Mouse (Mus musculus) lung, embryonic 15.5 days (tissue): ENCODE data around the gene Bub1. TPM values are rescaled to one million over a fixed set of nuclear protein-coding genes. Genes with fewer than 3 reads are reported as not detected.
A peak's percentile ranks its signal among the peaks of the same experiment; 100 is the strongest.

Experiments used
- ATAC-seq: fragments of 200-750 bp; cut with Nextera tagmentation; 2 replicates; pipeline ENCODE4 v1.8.0; 2017; ENCODE audit warnings: moderate number of reproducible peaks, borderline replicate concordance; ENCODE audit not compliant: low FRiP score, low TSS enrichment; ENCODE audit errors: extremely low read depth
- H3K27ac ChIP-seq: fragments of 300-500 bp; sonication (generic); 2 replicates; pipeline ENCODE4 v1.5.1; 2015; ENCODE audit warnings: moderate library complexity, mild to moderate bottlenecking, inconsistent platforms
- H3K27me3 ChIP-seq: fragments of 300-500 bp; sonication (generic); 2 replicates; pipeline ENCODE4 v1.6.1; 2015; ENCODE audit warnings: inconsistent platforms
- H3K36me3 ChIP-seq: fragments of 300-500 bp; sonication (generic); 2 replicates; pipeline ENCODE4 v1.6.1; 2015; ENCODE audit warnings: inconsistent platforms
- H3K4me1 ChIP-seq: fragments of 300-500 bp; sonication (generic); 2 replicates; pipeline ENCODE4 v1.6.1; 2015; ENCODE audit warnings: inconsistent platforms
- H3K4me2 ChIP-seq: fragments of 300-500 bp; sonication (generic); 2 replicates; pipeline ENCODE4 v1.6.1; 2015; ENCODE audit warnings: inconsistent platforms, mild to moderate bottlenecking, moderate library complexity
- H3K4me3 ChIP-seq: fragments of 300-500 bp; sonication (generic); 2 replicates; pipeline ENCODE4 v1.5.1; 2015; ENCODE audit warnings: mild to moderate bottlenecking, inconsistent platforms
- H3K9ac ChIP-seq: fragments of 300-500 bp; sonication (generic); 2 replicates; pipeline ENCODE4 v1.6.1; 2015; ENCODE audit warnings: inconsistent platforms
- H3K9me3 ChIP-seq: fragments of 300-500 bp; sonication (generic); 2 replicates; pipeline ENCODE4 v1.6.1; 2016; ENCODE audit warnings: inconsistent platforms
- WGBS: fragments of 180-500 bp; shearing (Covaris S2); methylation state at CpG from one replicate; pipeline ENCODE4 v1.1.7; 2015; 5-methylcytosine and 5-hydroxymethylcytosine counted together
- polyA plus RNA-seq: library from polyadenylated mRNA; unstranded; fragments of >200 nt; fragmentation: Nextera tagmentation; extraction: Ambion mirVana; gene quantifications from 2 replicates; pipeline ENCODE4 v1.2.1, GENCODE M21; 2015

The Bub1 gene
- 67.3 and 68.0 TPM in 2 replicates for polyA plus RNA-seq

DNA sequence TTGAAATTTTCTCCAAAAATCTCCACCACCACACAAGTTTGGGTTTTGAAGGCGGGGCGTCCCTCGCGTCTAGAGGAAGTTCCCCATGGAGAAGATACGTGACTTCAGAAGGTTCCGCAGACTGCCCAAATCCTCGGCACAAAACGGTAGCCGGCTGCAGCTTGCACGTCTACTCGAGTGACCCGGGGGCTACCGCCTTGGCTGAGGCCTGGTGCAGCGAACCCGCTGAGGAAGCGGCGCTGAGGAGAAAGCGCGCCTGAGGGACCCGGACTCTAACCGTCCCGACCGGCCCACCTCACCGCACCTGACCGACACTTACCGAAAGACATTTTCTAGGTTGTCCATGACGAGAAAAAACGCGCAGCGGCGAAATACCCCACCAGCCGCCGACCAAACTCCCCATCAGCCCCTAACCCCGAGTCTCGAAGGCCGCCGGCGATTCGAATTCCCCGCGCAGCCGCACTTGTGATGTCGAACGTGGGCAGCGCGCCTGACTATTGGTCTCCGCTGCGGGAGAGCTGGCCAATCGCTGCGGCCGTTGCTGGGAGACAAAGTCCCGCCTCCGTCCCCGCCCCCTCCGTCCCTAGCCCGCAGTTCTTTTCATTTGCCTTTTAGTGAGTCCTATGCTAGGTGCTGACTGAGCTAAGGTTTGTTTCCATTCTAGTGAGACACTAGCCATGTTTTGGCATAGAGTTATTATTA lies at the start of gene Bub1:
Gene Bub1 (minus strand): TSS at position 465 of the 702 bp plus-strand sequence.
- Histone ChIP-seq H3K4me3 (peak within 1 kb of the TSS; percentile 65), H3K36me3 (peaks cover 7% of the 10 kb centered on the region), H3K27ac (0 out of 2 replicates have a peak within 1 kb of the TSS, but pooled peaks have one; percentile 17), H3K9ac (peak within 1 kb of the TSS; percentile 63), H3K9me3 (no peaks in the 10 kb centered on the region), H3K4me1 (peaks cover 14% of the 10 kb centered on the region), H3K27me3 (no peaks in the 10 kb centered on the region; the same call in none of the 2 replicates), H3K4me2 (peak within 1 kb of the TSS; percentile 76)
- WGBS, result under 1% methylated on average over 56 of the region's 56 CpGs
- ATAC-seq, result peak; percentile 96

DNA sequence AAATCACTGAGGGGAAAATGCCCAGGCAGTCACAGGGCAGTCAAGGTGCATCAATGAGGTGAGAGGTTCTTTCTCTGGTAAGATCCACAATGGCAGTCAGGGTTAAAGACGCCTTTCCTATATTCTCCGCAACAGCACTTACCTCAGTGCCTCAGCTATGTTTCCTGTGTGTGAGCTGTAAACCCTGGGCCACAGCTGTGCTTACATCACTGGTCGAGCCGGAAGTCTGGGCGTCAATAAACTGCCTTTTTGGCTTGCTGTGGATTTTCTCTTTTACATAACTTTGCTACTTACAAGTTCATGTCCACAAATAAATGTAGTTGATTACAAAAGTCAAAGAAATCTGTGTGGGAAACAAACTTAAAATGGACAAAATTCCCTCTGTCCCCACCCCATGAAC lies 49.4 kb upstream of the Bub1 start:
- H3K27me3 ChIP-seq, result no peaks in the 10 kb centered on the region

DNA sequence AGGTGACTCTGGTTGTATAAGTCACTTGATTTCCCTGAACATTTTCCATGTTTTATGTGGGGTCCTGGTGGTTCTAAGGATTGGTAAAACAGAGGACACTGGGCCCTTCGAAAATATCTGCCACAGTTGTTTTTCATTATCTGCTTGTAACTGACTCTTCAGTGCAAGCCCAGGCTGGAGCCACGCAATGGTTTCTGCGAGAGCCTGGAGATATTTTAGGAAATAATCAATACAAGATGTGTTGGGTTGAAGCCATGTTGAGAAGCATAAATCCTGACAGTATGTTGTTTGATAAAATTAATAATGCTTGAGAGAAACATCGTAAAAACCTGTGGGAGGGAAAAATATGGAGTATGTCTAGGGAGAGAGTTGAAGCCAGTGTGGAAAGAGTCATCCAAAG lies 32.7 kb upstream of the Bub1 start:
- 72% methylated on average over 4 of the region's 4 CpGs for WGBS
- Histone ChIP-seq H3K27me3 (no peaks in the 10 kb centered on the region), H3K36me3 (no peaks in the 10 kb centered on the region), H3K9me3 (no peaks in the 10 kb centered on the region), H3K9ac (no peak overlapping the region), H3K4me3 (no peak overlapping the region), H3K27ac (no peak overlapping the region), H3K4me2 (no peak overlapping the region), H3K4me1 (no peaks in the 10 kb centered on the region)
- ATAC-seq, result no peak

More for the DNA sequence above, 49.4 kb upstream of the Bub1 start:
- ATAC-seq, result no peak
- Histone ChIP-seq H3K36me3 (no peaks in the 10 kb centered on the region), H3K9ac (no peak overlapping the region), H3K4me1 (no peaks in the 10 kb centered on the region), H3K4me3 (no peak overlapping the region), H3K9me3 (no peaks in the 10 kb centered on the region), H3K27ac (no peak overlapping the region), H3K4me2 (no peak overlapping the region)
- 62% methylated on average over 5 of the region's 5 CpGs for WGBS

- ATAC-seq, result peak; percentile 98
- Histone ChIP-seq H3K27ac (peak overlapping the region; percentile 88), H3K9ac (no peak overlapping the region), H3K9me3 (no peaks in the 10 kb centered on the region), H3K36me3 (no peaks in the 10 kb centered on the region), H3K27me3 (no peaks in the 10 kb centered on the region), H3K4me2 (no peak overlapping the region), H3K4me3 (no peak overlapping the region), H3K4me1 (peaks cover 9% of the 10 kb centered on the region)
- WGBS, result 26% methylated on average over 3 of the region's 4 CpGs
Measured at GRCm38 (mm10) chr2:127854332-127854991, 22.8 kb upstream of the Bub1 start.

GRCm38 (mm10) chr2:127850371-127850770 lies 18.7 kb upstream of the Bub1 start:
- H3K4me3 ChIP-seq, result no peak overlapping the region
- H3K27me3 ChIP-seq, result peaks cover 4% of the 10 kb centered on the region; the same call in 1 of the 2 replicates
- peaks cover 13% of the 10 kb centered on the region for H3K4me1 ChIP-seq
- H3K4me2 ChIP-seq, result no peak overlapping the region
- no peak for ATAC-seq
- H3K36me3 ChIP-seq, result no peaks in the 10 kb centered on the region
- no peak overlapping the region for H3K9ac ChIP-seq
- H3K27ac ChIP-seq, result no peak overlapping the region
- H3K9me3 ChIP-seq, result no peaks in the 10 kb centered on the region
- WGBS, result 51% methylated on average over 2 of the region's 2 CpGs

DNA sequence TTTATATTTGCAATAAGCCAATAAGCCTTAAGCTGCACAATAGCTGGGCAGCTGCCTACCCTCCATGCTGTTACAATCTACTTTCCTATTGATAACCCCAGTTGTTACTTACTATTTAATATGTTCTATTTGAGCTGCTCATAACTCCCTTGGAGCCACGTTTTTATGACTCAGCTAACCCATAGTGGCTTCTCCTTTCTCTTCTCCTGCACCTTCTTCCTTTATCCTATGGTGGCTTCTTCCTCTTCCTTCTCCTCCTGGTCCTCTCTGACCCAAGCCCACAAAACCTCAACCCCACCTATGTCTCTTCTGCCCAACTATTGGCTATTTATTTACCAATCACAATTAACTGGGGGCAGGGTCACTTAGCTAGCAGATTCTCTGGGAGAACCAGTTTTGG lies 14.9 kb upstream of the Bub1 start:
- Histone ChIP-seq H3K9me3 (no peaks in the 10 kb centered on the region), H3K4me2 (no peak overlapping the region), H3K27me3 (peaks cover 8% of the 10 kb centered on the region; the same call in 1 of the 2 replicates), H3K36me3 (no peaks in the 10 kb centered on the region), H3K27ac (no peak overlapping the region), H3K4me3 (no peak overlapping the region), H3K9ac (no peak overlapping the region), H3K4me1 (peaks cover 9% of the 10 kb centered on the region; the same call in 1 of the 2 replicates)
- 10% methylated on average over 1 of the region's 1 CpGs for WGBS
- no peak for ATAC-seq

DNA sequence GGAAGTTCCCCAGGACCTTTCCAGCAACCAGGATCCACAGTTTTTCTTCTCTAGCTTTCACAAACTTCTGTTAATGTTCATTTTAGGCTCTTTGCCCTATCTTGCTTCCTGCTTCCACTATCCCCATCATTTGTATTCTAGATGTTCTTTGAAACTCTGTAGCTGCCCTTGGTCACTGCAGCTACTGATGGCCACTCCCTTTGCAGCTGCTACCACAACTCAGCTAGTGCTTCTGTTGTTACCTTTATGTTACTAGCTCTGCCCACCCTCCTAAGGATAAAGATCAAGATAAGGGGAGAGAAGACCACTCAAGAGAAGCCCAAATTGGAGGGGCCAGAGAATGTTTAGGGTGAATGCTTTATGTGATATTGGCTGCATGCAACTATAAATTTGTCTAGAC lies 14.3 kb upstream of the Bub1 start:
- Histone ChIP-seq H3K4me2 (no peak overlapping the region), H3K27me3 (peaks cover 8% of the 10 kb centered on the region), H3K4me1 (peaks cover 7% of the 10 kb centered on the region; the same call in 1 of the 2 replicates), H3K27ac (no peak overlapping the region), H3K9me3 (no peaks in the 10 kb centered on the region), H3K9ac (no peak overlapping the region), H3K4me3 (no peak overlapping the region), H3K36me3 (no peaks in the 10 kb centered on the region)
- ATAC-seq, result no peak

GRCm38 (mm10) chr2:127845346-127845982 lies 13.8 kb upstream of the Bub1 start:
- no peaks in the 10 kb centered on the region for H3K9me3 ChIP-seq
- no peak overlapping the region for H3K9ac ChIP-seq
- 40% methylated on average over 7 of the region's 7 CpGs for WGBS
- ATAC-seq, result no peak
- no peaks in the 10 kb centered on the region for H3K36me3 ChIP-seq
- H3K27me3 ChIP-seq, result peaks cover 12% of the 10 kb centered on the region
- H3K27ac ChIP-seq, result no peak overlapping the region
- no peak overlapping the region for H3K4me3 ChIP-seq
- H3K4me2 ChIP-seq, result no peak overlapping the region
- 0 out of 2 replicates have a peak, but pooled peaks cover 4% of the 10 kb centered on the region for H3K4me1 ChIP-seq

- Histone ChIP-seq H3K4me3 (no peak overlapping the region), H3K4me2 (no peak overlapping the region), H3K9ac (no peak overlapping the region), H3K27me3 (peaks cover 41% of the 10 kb centered on the region), H3K27ac (no peak overlapping the region), H3K36me3 (no peaks in the 10 kb centered on the region), H3K9me3 (no peaks in the 10 kb centered on the region), H3K4me1 (0 out of 2 replicates have a peak, but pooled peaks cover 4% of the 10 kb centered on the region)
- 68% methylated on average over 3 of the region's 3 CpGs for WGBS
- ATAC-seq, result no peak
Measured at GRCm38 (mm10) chr2:127842421-127842820, 10.8 kb upstream of the Bub1 start.

DNA sequence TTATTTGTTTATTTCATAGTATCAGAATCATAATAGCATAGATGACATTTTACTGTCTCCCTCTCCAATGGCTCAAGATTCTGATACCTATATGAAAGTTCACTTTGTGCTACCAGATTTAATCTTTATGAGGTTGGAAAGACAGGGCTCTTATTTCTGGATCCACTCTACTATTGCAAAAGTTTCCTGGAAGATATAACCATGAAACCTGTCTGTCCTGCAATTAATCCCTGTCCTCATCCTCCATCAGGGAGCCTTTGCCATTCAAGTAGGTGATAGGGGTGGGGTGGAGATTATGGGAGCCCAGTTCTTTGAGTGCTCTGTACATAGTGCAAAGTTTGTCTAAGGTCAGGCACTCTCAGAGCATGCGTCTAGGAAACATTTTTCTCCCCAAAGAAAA lies 9.7 kb upstream of the Bub1 start:
- Histone ChIP-seq H3K36me3 (no peaks in the 10 kb centered on the region), H3K9me3 (no peaks in the 10 kb centered on the region), H3K4me1 (0 out of 2 replicates have a peak, but pooled peaks cover 4% of the 10 kb centered on the region), H3K4me3 (no peak overlapping the region), H3K4me2 (no peak overlapping the region), H3K27ac (no peak overlapping the region), H3K9ac (no peak overlapping the region), H3K27me3 (peaks cover 45% of the 10 kb centered on the region)
- 42% methylated on average over 1 of the region's 1 CpGs for WGBS
- ATAC-seq, result no peak

DNA sequence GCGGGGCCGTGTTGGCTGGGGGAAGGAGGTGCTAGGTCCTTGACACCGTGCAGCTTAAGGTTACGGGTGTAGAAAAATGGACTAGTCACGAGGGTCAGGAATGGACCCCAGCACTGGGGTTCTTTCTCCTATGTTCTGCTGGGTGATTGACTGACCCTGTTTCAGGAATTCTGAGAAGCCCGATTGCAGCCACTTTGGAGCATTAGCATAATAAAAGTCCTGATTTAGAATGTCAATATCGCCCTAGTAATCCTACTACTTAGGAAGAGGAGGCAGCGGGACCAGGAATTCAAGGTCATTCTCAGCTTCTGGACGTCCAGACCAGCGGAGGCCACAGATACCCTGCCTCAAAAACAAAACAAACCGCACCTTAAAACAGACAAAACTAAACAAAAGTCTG lies 7.8 kb upstream of the Bub1 start:
- H3K27me3 ChIP-seq, result peaks cover 45% of the 10 kb centered on the region
- H3K4me2 ChIP-seq, result no peak overlapping the region
- 18% methylated on average over 11 of the region's 11 CpGs for WGBS
- no peak for ATAC-seq
- H3K27ac ChIP-seq, result no peak overlapping the region
- H3K9me3 ChIP-seq, result no peaks in the 10 kb centered on the region
- H3K4me3 ChIP-seq, result no peak overlapping the region
- H3K9ac ChIP-seq, result no peak overlapping the region
- H3K4me1 ChIP-seq, result no peaks in the 10 kb centered on the region
- H3K36me3 ChIP-seq, result no peaks in the 10 kb centered on the region

DNA sequence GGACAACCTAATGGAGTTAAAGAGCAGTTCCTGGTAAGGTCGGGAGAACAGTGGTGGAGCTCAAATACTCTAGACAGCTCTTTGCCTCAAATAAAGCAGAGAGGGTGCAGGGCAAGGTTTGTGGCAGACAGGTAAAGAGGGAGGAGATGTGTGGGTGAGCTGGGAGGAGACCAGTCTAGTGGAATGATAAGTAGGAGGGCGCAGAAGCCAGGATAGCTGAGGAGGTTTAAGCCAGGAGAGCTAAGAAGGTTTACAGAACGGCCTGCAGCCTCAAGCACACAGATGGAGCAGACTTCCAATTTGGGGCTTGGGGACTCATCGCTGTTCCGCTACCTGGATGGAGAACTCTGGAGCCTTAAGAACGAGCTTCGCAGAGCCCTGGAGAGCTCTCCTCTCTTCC lies 6.9 kb upstream of the Bub1 start, which contains the start of gene Acoxl:
Gene Acoxl (plus strand): TSS at position 301 of the 400 bp plus-strand sequence.
- no peak within 1 kb of the TSS for H3K9ac ChIP-seq
- 66% methylated on average over 7 of the region's 7 CpGs for WGBS
- no peak for ATAC-seq
- H3K4me3 ChIP-seq, result no peak within 1 kb of the TSS
- H3K4me1 ChIP-seq, result no peaks in the 10 kb centered on the region
- no peak within 1 kb of the TSS for H3K27ac ChIP-seq
- H3K4me2 ChIP-seq, result no peak within 1 kb of the TSS
- peaks cover 45% of the 10 kb centered on the region for H3K27me3 ChIP-seq
- no peaks in the 10 kb centered on the region for H3K9me3 ChIP-seq
- no peaks in the 10 kb centered on the region for H3K36me3 ChIP-seq
